Mouse (Mus musculus) lung, postnatal 0 days (tissue): Measurements from ENCODE around the gene Sugt1. TPM values are rescaled to one million over a fixed set of nuclear protein-coding genes. Genes with fewer than 3 reads are reported as not detected.

Experiments
- ATAC-seq: fragments of 200-750 bp; cut with Nextera tagmentation; 2 replicates; pipeline ENCODE4 v1.8.0; 2017; ENCODE audit warnings: moderate library complexity
- DNase-seq: peaks from one replicate; pipeline ENCODE4 v3.0.0-alpha.2; 2016; ENCODE audit warnings: low spot score
- H3K27ac ChIP-seq: fragments of 300-500 bp; sonication (generic); 2 replicates; pipeline ENCODE4 v1.5.1; 2014; ENCODE audit warnings: antibody characterized with exemption, mild to moderate bottlenecking, low read length, mixed read lengths
- H3K27me3 ChIP-seq: fragments of 300-500 bp; sonication (generic); replicated peaks from 2 replicates; pipeline ENCODE4 v1.6.1; 2014; ENCODE audit warnings: low read length, mixed read lengths; ENCODE audit not compliant: insufficient read depth
- H3K36me3 ChIP-seq: fragments of 300-500 bp; sonication (generic); 2 replicates; pipeline ENCODE4 v1.6.1; 2014; ENCODE audit warnings: low read length, mixed read lengths; ENCODE audit not compliant: insufficient read depth
- H3K4me1 ChIP-seq: fragments of 300-500 bp; sonication (generic); 2 replicates; pipeline ENCODE4 v1.6.1; 2014; ENCODE audit warnings: antibody characterized with exemption, low read depth, low read length, mixed read lengths; ENCODE audit not compliant: insufficient read depth
- H3K4me2 ChIP-seq: fragments of 300-500 bp; sonication (generic); replicated peaks from 2 replicates; pipeline ENCODE4 v1.6.1; 2014; ENCODE audit warnings: low read depth, mild to moderate bottlenecking, low read length, moderate library complexity, mixed read lengths
- H3K4me3 ChIP-seq: fragments of 300-500 bp; sonication (generic); 2 replicates; pipeline ENCODE4 v1.5.1; 2014; ENCODE audit warnings: low read depth, low read length
- H3K9ac ChIP-seq: fragments of 300-500 bp; sonication (generic); replicated peaks from 2 replicates; pipeline ENCODE4 v1.6.1; 2014; ENCODE audit warnings: low read depth, mild to moderate bottlenecking
- H3K9me3 ChIP-seq: fragments of 300-500 bp; sonication (generic); 2 replicates; pipeline ENCODE4 v1.6.1; 2016; ENCODE audit warnings: low read length, mixed read lengths
- CTCF ChIP-seq: IDR thresholded peaks from 2 replicates; pipeline ENCODE4 v1.5.1; 2016; ENCODE audit warnings: antibody characterized with exemption, mild to moderate bottlenecking
- EP300 ChIP-seq: IDR thresholded peaks from 2 replicates; pipeline ENCODE4 v1.6.1; 2016; ENCODE audit warnings: antibody characterized with exemption, mild to moderate bottlenecking, control low read depth
- WGBS: fragments of 180-500 bp; shearing (Covaris S2); extraction: QIAGEN DNeasy Blood & Tissue Kit; methylation state at CpG from one replicate; pipeline ENCODE4 v1.1.7; 2014; 5-methylcytosine and 5-hydroxymethylcytosine counted together
- polyA plus RNA-seq: library from polyadenylated mRNA; unstranded; fragments of >200 nt; fragmentation: Nextera tagmentation; extraction: Ambion mirVana; gene quantifications from 2 replicates; pipeline ENCODE4 v1.2.1, GENCODE M21; 2015

The Sugt1 gene
- 96.8 and 104 TPM in 2 replicates for polyA plus RNA-seq

- under 1% methylated on average over 58 of the region's 60 CpGs for WGBS
- Histone ChIP-seq H3K27me3 (no peaks in the 10 kb centered on the region), H3K4me2 (peak within 1 kb of the TSS; percentile 74), H3K9me3 (no peaks in the 10 kb centered on the region), H3K9ac (peak within 1 kb of the TSS; percentile 76), H3K4me3 (peak within 1 kb of the TSS; percentile 64), H3K4me1 (peaks cover 4% of the 10 kb centered on the region; the same call in 1 of the 2 replicates), H3K36me3 (no peaks in the 10 kb centered on the region), H3K27ac (peak within 1 kb of the TSS; percentile 99)
- ATAC-seq (peak; percentile 99), DNase-seq (peak; percentile 99)
- TF ChIP-seq CTCF: no peak
- no peak for TF ChIP-seq EP300
These were observed at the start of gene Sugt1 for GRCm38 (mm10) chr14:79587139-79587851. TSS of gene Sugt1 (plus strand) at chr14:79587691.

- ATAC-seq: no peak
- Histone ChIP-seq H3K27me3 (no peaks in the 10 kb centered on the region), H3K4me3 (no peak overlapping the region), H3K4me1 (peaks cover 11% of the 10 kb centered on the region; the same call in 1 of the 2 replicates), H3K27ac (no peak overlapping the region), H3K36me3 (no peaks in the 10 kb centered on the region), H3K4me2 (no peak overlapping the region), H3K9ac (no peak overlapping the region), H3K9me3 (no peaks in the 10 kb centered on the region)
- no peak for DNase-seq
- no peak for TF ChIP-seq CTCF
- TF ChIP-seq EP300: no peak
These were observed 49.6 kb upstream of the Sugt1 start for GRCm38 (mm10) chr14:79537921-79538320.

GRCm38 (mm10) chr14:79541606-79542005, 45.9 kb upstream of the Sugt1 start:
- Histone ChIP-seq H3K4me3 (no peak overlapping the region), H3K9me3 (no peaks in the 10 kb centered on the region), H3K4me1 (0 out of 2 replicates have a peak, but pooled peaks cover 4% of the 10 kb centered on the region), H3K27me3 (no peaks in the 10 kb centered on the region), H3K4me2 (no peak overlapping the region), H3K27ac (no peak overlapping the region), H3K9ac (no peak overlapping the region), H3K36me3 (no peaks in the 10 kb centered on the region)
- no peak for TF ChIP-seq EP300
- TF ChIP-seq CTCF: no peak
- no peak for ATAC-seq
- no peak for DNase-seq

- no peak for TF ChIP-seq CTCF
- TF ChIP-seq EP300: peak; percentile 76; the same call in 1 of the 2 replicates
- no peaks in the 10 kb centered on the region for H3K36me3 ChIP-seq
- H3K9ac ChIP-seq: no peak overlapping the region
- peak overlapping the region; percentile 27; the same call in 1 of the 2 replicates for H3K4me2 ChIP-seq
- no peaks in the 10 kb centered on the region for H3K9me3 ChIP-seq
- WGBS: 29% methylated on average over 7 of the region's 7 CpGs
- H3K27me3 ChIP-seq: no peaks in the 10 kb centered on the region
- H3K27ac ChIP-seq: peak overlapping the region; percentile 64
- DNase-seq (peak; percentile 96), ATAC-seq (peak; percentile 92)
- H3K4me3 ChIP-seq: no peak overlapping the region
- H3K4me1 ChIP-seq: peaks cover 10% of the 10 kb centered on the region; the same call in 1 of the 2 replicates
These were observed 38.1 kb upstream of the Sugt1 start for GRCm38 (mm10) chr14:79549343-79549742.

- 60% methylated on average over 2 of the region's 2 CpGs for WGBS
- H3K4me2 ChIP-seq: no peak overlapping the region
- no peaks in the 10 kb centered on the region for H3K9me3 ChIP-seq
- no peak overlapping the region for H3K4me3 ChIP-seq
- no peak for TF ChIP-seq EP300
- no peak for TF ChIP-seq CTCF
- no peak overlapping the region for H3K27ac ChIP-seq
- DNase-seq (no peak), ATAC-seq (no peak)
- H3K27me3 ChIP-seq: no peaks in the 10 kb centered on the region
- H3K4me1 ChIP-seq: peaks cover 10% of the 10 kb centered on the region; the same call in 1 of the 2 replicates
- no peak overlapping the region for H3K9ac ChIP-seq
- H3K36me3 ChIP-seq: no peaks in the 10 kb centered on the region
These were observed 35.6 kb upstream of the Sugt1 start for GRCm38 (mm10) chr14:79551929-79552328.

- Histone ChIP-seq H3K4me3 (no peak overlapping the region), H3K27ac (no peak overlapping the region), H3K9ac (no peak overlapping the region), H3K36me3 (no peaks in the 10 kb centered on the region), H3K9me3 (no peaks in the 10 kb centered on the region), H3K4me1 (peaks cover 18% of the 10 kb centered on the region; the same call in 1 of the 2 replicates), H3K27me3 (no peaks in the 10 kb centered on the region), H3K4me2 (no peak overlapping the region)
- DNase-seq (no peak), ATAC-seq (no peak)
- 100% methylated on average over 1 of the region's 1 CpGs for WGBS
- TF ChIP-seq EP300: no peak
- no peak for TF ChIP-seq CTCF
These were observed 34.6 kb upstream of the Sugt1 start for GRCm38 (mm10) chr14:79552854-79553253.
